Mouse (Mus musculus): Measurements from ENCODE around the gene Mterf4. TPM values are rescaled to one million over a fixed set of nuclear protein-coding genes. Genes with fewer than 3 reads are reported as not detected.
"Not testable (repeated sequence)": the region's sequence is repeated elsewhere in the genome, so short reads cannot be mapped to it uniquely, and the experiment has no call there.

Gene Mterf4
- polyA plus RNA-seq (2012; rRNA removed) = 16.4 and 17.2 TPM in 2 replicates

DNA sequence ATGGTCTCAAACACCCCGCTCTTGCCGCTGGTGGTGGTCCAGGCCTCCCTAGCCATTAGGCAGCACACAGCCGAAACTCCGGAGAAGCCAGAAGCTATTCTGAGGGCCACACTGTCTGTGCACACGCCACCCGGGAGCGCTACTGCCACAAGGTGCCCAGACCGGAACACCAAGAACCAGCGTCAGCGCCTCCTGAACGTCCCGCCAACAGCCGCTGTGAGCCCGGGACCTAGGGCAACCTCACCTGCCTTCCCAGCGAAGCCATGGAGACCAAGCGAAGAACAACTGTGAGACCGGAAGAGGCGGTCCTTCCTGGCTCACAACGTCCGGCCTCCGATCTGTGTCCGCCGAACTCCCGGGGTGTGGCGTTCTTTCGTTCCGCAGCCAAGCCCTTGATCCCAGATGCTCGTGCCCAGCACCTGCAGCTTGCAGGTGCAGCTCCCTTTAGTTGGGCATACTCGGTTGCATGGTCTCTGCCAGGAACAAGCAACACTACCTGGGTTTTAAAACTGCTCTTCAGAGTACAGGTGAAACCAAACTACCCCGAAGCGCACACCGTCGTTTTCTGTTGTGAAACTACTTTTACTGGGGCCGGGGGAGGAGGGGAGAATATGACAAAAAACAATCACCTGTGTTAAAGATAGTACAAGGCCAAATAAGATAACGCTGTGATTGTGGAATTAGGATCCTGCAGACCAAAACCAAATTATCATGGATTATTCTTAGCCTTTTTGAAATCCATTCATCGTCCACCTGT is at the start of gene Mterf4:
Gene Mterf4, minus strand, starts transcription at position 335 of the 757 bp plus-strand sequence.
- DNase-seq (ENCODE audit: low spot score) = peak; percentile 65

DNA sequence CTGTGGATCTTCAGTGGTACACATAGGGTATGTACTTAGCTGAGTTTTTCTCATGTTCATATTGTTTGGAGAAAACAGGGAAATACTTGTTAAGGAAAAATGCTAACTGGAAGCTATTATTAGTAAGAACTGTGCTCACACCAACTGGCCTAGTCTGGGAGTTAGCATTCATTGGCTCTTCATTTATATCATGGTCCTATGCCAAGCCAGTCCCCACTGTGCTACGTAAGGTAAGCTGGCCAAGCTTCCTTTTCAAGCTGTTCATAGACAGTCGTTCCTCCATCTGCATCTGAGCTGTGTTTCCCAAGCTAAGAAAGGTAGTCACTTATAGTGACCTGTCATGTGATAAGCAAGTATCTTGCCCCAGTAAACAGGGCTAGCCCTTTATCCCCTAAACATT is 47.0 kb upstream of the Mterf4 start:
- no peak for DNase-seq (ENCODE audit: low spot score)

DNA sequence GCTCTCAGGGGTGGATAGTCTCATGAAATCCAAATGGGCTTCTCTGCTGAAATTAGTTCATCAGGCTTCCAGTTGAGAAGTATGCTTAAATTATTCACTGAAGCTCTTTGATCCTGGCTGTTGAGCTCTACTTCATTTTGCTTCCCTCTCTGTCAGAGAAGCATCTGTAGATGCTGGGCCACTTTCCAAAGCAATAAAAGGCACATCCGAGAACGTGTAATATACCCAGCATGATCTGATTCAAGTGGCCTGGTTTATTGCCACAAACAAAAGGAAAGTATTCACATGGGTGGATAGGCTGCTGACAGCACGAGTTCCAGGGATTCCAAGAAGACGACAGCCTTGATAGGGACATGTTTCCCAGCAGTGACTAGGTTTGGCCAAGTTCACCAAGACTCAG is 44.0 kb upstream of the Mterf4 start:
- no peak for DNase-seq (ENCODE audit: low spot score)

DNA sequence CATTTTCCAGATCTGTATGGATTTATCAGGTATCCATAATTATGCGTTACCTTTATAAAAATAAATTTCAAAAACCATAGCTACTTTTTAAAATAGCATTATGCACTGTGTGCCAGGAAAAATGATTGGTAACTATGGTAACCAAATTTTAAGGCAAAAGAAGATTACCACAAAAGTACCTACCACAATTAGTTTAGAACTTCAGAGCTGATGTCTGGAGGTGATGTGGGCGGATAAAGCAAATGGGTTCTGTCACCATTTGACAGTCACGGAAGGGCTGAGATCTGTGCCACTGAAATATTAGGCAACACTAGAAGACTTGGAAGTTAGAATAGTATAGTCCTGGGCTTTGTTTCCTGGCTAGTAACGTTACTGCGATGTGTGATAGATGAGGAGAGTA is 41.5 kb upstream of the Mterf4 start:
- DNase-seq (ENCODE audit: low spot score) = no peak

DNA sequence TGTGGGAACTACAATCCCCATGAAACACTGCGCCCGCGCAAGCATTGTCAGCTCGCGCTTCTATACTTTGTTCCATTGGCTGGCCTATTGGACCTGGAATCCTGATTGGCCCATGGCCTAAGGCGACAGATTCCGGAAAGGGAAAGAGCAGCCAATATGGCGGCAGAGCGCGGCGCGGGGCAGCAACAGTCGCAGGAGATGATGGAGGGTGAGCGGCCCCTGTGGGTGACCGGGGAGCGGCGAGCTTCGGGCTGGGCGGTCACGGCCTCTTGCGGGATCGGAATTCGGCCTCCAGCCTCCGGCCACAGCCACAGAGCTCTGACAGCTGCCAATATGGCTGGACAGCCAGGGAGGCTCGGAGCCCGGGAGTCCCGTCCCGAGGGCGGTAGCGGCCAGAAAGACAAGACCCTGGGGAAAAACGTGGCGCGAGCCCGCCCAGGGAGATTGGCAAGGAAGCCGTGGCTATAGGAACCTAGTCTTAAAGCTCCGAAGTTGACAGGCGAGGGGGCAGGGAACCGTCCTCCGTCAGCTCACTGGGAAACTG is 37.9 kb upstream of the Mterf4 start:
- DNase-seq (ENCODE audit: low spot score) = peak; percentile 79

DNA sequence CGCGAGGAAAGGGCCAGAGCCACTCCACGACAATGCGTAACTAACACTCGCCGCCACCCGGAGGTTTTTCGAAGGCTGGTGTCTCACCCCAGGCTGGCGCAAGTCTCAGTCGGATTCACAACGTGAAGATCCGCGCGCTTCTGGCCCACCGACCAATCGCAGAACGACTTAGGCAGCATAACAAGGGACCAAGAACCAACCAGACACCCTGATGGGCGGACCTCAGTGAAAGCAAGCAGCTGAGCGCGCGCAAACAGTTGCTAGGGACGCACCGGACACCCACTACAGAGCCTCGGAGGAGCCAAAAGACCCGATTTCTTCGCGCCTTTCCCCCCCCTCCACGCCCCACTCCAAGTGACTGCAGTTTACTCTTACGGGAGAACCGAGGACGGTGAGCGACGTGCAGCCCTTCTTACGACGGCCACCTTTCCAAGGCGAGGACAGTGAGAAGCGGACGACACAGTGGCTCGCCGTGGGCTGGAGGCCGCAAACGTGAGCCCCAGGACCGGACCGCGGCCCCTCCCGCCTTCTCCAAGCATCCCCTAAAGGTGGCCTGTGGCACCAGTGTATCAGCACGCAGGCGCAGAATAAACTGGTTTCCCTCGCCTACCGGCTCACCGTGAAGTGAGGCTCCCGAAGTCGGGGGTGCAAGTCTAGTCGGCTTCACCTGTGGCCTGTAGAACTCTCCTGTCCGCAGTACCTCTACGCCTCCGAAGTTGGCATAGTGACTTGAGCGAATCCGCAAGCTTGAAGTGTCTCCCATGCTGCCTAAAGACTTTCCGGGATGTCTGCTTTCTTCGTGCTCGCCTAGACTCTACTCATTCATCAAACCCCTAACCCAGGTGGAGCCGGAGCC is 37.2 kb upstream of the Mterf4 start, which contains the start of the genes Ppp1r7 and Pask:
Gene Ppp1r7, plus strand, starts transcription at position 207 of the 856 bp plus-strand sequence.
Gene Pask, minus strand, starts transcription at position 835 of the 856 bp plus-strand sequence.
- peak; percentile 74 for DNase-seq (ENCODE audit: low spot score)

DNA sequence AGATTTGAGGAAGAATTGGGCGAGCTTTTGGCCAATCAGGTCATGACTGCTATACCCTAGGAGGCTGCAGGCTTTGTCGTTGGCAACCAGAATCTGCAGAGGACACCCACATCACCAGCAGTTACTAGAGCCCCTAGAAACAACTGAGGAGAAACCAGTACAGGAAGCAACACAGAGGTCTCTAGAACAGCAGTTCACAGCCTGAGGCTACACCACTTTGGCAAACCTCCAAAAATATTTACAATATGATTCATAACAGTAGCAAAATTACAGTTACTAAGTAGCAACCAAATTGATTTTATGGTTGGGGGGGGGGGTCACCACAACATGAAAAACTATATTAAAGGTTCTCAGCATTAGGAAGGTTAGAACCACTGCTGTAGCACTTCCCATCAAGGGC is 28.9 kb upstream of the Mterf4 start:
- no peak for DNase-seq (ENCODE audit: low spot score)

DNA sequence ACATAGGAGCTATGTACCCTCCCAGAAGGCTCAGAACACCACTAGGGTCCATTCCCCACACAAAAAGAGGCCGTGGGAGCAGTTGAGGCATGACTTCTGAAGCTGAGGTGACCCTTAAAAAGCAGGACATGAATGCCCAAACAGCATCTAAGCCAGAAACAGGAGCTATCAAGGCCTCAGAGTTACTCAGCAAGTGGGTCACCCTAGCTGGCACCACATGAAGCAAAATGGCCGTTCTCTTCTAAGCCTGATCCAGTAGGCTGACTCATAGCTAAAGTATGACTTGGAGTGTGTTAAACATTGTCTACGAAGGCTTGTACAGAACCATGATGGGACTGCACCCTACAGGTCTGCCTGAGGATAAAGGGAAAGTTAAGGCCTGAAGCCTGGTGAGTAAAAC is 20.7 kb upstream of the Mterf4 start:
- DNase-seq (ENCODE audit: low spot score) = no peak

DNA sequence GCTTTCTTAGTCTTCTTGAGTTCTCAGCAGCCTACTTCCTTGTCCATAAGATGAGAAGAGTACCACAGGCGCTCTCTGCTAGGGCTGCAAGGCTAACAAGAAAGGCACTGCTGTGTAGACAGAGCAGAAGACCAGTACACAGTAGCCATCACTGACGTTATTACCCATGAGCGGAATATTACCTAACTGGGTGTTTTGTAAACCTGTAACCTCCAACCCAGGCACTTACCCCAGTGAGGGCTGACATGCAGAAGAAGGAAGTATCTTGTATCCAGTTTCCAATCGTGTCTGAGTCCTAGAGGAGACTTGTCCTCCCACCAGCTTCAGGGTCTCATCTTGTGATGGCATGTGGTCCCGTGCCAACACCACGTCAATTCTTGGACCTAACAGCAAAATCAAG is 18.3 kb upstream of the Mterf4 start:
- no peak for DNase-seq (ENCODE audit: low spot score)

DNA sequence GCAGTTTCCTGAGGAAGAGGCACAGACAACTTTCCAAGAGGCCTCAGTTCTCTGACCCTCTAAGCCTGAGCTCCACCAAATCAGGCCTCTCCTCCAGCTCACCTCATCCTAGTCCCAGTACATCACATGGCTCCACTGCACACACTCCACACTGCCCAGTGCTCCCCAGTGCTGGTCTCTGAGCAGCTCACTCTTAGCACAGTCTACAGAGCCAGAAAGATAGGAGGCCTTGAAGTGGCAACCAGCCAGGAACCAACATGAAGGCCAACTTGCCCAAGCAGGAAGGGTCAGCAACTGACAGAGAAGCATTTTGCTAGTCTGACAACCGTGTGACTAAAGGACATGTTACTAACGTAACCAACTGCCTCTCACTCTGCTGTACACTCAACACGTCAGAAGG is 5.1 kb downstream of the Mterf4 start:
- DNase-seq (ENCODE audit: low spot score) = no peak

DNA sequence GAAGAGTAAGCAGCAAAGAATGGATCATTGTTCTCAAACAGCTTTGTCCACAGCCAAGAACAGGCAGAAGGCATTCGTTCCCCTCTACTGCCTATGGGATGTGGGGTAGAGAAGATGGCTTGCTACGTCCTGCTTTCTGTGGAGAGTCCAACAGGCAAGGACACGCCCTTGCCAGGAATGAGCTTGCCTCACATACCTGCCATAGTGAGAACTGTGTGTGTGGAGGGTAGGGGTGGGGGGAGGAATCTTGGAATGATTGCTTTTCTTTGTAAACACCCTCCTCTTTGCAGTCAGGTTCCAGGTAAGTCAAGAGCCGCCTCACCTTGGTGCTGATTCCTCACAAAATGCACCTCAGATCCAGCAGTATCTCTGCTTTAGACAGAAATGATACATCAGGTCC is 5.9 kb downstream of the Mterf4 start:
- no peak for DNase-seq (ENCODE audit: low spot score)

DNA sequence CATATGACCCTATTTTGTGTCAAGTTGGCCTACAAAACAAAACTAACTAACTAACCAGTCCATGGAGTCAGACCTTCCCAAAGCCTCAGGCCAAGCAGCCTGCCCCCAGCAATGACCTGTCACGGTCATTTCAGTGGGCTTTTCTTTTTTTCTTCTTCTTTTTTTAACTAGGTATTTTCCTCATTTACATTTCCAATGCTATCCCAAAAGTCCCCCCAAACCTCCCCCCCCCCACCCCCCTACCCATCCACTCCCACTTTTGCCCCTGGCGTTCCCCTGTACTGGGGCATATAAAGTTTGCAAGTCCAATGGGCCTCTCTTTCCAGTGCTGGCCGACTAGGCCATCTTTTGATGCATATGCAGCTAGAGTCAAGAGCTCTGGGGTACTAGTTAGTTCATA is 11.2 kb downstream of the Mterf4 start:
- not testable (repeated sequence) for DNase-seq (ENCODE audit: low spot score)

DNA sequence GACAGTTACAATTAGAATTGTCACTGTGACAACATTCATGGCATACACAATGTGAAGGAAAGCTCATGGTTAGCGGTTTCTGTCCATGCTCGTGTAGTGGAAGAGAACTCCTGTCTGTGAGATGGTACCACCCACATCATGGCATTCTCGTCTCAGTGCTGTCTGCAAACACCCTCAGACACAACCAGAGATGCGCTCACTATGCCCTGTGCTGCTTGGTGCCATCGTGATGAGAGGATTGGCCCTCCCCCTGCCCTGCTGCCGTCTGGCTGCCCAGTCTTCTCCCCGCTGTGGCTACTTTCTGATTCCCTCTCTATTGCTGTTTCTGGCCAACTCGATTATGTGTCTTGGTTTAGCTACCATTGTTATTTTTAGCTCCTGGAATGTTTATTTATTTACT is 13.7 kb downstream of the Mterf4 start:
- no peak for DNase-seq (ENCODE audit: low spot score)

DNA sequence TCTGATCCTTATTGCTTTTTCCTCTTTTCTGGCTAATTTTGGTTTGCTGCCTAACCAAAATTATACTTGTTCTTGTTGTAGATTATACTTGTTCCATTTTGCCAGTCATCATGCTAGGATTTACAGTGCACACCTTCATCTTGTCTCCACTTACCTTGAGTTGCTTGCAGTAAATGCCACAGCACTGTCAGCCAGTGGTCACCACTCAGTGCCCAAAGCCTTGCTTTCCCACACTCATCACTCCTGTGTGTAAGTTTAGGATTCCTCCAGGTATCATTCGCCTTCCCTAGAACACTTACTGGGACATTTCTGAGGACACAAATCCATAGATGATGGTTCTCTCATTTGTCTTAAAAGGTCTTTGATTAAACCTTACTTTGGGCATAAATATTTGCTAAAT is 14.1 kb downstream of the Mterf4 start:
- no peak for DNase-seq (ENCODE audit: low spot score)

DNA sequence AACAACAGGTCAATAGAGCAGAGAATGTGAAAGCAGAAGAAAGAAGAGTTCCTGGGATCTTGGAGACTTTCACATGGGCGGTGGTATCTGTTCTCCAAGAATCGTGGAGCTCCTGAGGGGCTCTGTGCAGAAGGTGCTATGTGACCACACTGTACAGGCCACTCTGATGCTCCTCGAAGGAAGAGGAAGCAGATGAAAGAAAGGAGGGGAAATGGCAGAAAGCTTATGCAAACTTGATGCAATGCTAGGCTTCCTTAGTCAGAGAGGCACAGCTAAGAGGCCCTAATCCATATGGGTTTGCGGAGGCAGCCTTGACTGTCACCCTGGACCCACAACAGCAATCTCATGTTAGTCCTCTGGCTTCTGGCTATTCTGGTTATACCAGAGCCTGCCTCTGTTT is 14.8 kb downstream of the Mterf4 start:
- no peak for DNase-seq (ENCODE audit: low spot score)

DNA sequence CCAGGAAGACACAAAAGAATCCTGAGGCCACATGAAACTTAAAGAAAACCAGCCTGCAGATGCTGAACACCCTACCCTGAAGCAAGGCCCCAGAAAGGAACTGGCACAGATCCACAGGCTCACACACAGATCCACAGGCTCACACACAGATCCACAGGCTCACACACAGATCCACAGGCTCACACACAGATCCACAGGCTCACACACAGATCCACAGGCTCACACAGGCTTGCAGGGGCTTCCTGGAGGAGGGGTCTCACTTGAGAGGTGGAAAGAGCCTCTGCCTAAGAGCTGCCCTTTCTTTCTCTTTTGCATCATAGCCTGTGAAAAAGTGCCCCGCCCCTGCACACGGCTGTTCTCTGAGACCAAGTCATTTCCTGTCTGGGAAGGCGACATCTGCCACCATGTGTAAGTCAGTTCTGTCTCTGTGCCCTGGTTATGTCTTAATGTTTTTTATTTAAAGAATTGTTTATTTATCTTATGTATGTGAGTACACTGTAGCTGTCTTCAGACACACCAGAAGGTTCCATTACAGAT is 16.0 kb downstream of the Mterf4 start:
- no peak for DNase-seq (ENCODE audit: low spot score)

DNA sequence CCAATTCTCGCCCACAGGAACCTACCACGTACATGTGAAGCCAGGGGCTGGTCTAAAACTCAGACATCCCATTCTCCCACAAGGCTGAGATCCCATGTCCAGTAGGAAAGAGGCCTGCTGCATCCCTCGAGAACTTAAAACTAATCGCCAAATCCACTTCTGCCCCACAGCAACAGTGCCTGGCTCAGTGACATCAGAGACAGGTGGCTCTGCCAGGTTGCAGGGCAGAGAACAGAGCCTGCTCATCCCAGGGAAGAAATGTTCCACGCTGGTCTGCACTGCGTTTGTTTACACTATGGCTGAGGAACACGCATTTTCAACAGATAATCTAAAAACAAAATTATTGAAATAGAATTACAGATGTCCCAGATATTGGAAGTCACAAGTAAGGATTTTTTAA is 28.7 kb downstream of the Mterf4 start:
- no peak for DNase-seq (ENCODE audit: low spot score)

DNA sequence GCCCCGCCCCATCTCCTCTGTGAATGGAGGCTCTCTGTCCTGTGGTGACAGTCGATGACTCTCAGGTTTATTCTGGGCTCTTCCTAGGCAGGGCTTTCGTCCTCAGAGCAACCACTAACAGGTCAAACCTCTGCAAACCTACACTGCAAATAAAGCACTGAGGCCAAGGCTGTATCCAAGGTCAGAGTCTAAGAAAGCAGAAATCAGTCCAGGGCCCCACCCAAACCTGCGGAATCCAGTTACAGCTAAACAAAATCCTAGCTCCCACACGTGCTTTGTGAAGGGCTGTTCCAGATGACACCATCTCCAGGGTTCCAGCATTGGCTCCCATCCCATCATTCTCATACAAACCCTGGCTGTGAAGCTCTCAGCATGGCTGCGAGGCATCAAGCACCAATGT is 30.2 kb downstream of the Mterf4 start:
- no peak for DNase-seq (ENCODE audit: low spot score)

DNA sequence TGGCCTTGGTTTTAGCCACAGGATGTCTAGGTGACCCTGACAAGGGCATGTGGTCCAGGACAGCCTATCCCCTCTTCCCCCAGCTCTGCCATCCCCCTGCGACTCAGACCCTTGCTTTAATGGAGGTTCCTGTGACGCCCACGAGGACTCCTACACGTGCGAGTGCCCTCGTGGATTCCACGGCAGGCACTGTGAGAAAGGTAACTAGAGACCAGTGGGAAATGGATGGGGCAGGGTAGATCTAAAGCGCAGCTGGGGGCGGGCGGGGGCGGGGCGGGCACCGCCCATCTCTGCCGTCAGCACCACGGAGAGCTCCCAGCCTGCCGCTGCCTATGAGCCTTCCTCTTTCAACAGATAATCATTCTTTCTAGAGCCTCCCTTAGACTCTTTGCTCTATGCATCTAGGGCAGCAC is 33.3 kb downstream of the Mterf4 start:
- no peak for DNase-seq (ENCODE audit: low spot score)

DNA sequence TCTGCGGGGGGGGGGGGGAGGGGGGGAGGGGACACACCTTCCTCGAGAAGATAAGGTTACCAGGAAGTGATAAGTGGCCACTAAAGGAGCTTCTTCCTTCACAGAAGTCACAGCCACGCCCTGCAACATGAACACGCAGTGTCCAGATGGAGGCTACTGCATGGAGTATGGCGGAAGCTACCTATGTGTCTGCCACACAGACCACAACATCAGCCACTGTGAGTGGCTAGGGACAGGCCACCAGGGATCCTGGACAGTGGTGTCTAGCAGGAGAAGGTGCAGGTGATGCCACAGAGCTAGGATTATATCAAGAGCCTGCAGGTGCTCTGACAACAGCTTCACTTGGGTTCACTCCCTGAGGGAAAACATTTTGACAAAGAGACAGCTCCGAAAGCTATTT is 34.0 kb downstream of the Mterf4 start:
- DNase-seq (ENCODE audit: low spot score) = no peak

DNA sequence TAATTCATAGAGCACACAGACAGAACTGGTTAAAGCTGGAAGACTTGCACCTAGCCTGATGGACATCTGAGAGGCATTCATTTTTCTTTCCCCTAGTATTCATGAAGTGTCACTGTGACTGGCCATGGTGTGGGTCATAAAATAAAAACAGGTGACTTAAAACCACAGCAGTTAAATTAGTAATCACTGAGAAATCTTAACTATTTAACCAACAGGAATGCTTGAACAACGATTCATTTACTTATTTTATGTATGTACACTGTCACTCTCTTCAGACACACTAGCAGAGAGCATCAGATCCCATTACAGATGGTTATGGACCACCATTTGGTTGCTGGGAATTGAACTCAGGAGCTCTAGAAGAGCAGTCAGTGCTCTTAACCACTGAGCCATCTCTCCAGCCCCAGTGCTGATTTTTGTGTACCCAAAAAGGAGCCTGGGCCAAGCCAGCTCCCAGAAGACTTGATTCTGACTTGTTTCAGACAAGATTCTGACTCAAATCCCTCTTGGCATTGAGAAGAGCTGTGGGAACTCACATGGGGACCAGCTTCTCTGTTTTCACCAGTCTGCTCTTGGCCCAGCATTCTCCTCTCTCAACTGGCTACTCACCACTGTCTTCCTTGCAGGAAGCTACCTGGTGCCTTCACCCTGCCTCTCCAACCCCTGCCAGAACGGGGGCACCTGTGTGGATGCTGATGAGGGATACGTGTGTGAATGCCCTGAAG is 35.0 kb downstream of the Mterf4 start:
- no peak for DNase-seq (ENCODE audit: low spot score)

DNA sequence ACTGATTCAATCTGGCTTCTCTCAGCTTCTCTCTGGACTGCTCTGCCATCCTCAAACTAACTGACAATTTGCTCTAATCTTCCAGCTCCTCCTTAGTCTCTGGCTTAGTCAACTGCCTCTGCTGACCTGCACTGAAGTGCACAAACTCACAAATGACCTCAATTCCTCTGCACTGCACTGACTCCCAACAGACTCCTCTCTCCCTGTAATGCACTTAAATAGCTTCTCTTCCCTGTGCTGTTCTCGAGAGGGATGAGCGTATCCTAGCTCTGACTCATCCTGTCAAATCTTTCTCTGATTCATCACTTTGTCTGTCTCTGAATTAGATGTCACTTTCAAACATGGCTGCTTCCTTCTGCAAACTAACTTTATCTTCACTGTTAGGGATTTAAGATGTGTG is 37.5 kb downstream of the Mterf4 start:
- no peak for DNase-seq (ENCODE audit: low spot score)

All from urinary bladder, adult 2 months (tissue).